Mouse (Mus musculus) E14TG2a.4 (cell line): Measurements from ENCODE around the gene Plcg2.

Experiments
- CTCF ChIP-seq: conservative IDR thresholded peaks from 2 replicates; pipeline ENCODE4 v1.5.1; 2014; ENCODE audit warnings: low read length
- NANOG ChIP-seq: IDR thresholded peaks from 2 replicates; pipeline ENCODE4 v1.6.1; 2014; ENCODE audit warnings: borderline replicate concordance, low read length, mixed read lengths

GRCm38 (mm10) chr8:117672558-117672957, 174.5 kb downstream of the Plcg2 start:
- no peak for TF ChIP-seq CTCF
- no peak for TF ChIP-seq NANOG
